Mouse (Mus musculus): ENCODE results near the gene Sgip1. TPM values are rescaled to one million over a fixed set of nuclear protein-coding genes. Genes with fewer than 3 reads are reported as not detected.

The Sgip1 gene
- total RNA-seq, 2 experiments from 2014 or later: 0.19 TPM; not detected in 1

GRCm38 (mm10) chr4:102990595-102991340 is 249.7 kb downstream of the Sgip1 start:
- no peak for ATAC-seq (replicated peaks; ENCODE audit: low FRiP score, low TSS enrichment, poor library complexity, severe bottlenecking)

- ATAC-seq (replicated peaks; ENCODE audit: low FRiP score, low TSS enrichment, poor library complexity, severe bottlenecking): no peak
These were observed 250.6 kb downstream of the Sgip1 start for GRCm38 (mm10) chr4:102991685-102992084.

- no peak for ATAC-seq (replicated peaks; ENCODE audit: low FRiP score, low TSS enrichment, poor library complexity, severe bottlenecking)
These were observed 263.6 kb downstream of the Sgip1 start for GRCm38 (mm10) chr4:103004681-103005080.

DNA sequence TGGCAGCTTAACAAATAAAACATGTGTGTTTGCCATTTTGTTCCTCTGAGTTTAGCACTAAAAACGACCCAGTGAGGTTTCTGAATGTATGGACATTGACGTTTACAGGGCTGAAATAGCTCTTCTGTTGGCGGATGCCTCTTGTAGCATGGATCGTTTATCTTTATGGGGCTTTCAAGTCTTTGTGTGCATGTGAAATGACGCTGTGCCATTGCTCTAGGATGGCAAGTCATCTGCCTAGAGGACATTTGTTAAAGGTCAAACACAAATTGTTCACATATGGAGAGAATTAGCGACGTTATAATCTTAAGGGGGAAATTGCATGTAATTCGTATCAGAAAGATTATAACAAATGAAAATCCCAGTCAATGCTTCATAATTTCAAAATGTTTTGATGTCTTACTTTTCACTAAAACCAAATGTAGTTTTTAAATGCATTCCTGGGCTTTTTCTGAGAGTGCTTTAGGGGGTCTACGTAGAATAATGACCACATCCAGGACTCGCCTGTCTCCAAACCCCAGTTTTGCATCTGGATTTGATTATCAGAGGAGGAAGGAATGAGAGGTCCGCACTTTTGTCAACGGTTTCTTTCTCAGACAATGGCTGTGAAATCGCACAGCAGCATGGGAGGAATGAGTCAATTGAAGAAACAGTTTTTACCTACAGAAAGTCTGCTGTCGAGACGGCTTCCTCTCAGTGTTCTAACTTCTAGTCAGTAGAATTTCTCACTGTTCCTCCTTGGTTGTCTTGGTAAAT is 264.3 kb downstream of the Sgip1 start:
- no peak for ATAC-seq (replicated peaks; ENCODE audit: low FRiP score, low TSS enrichment, poor library complexity, severe bottlenecking)

DNA sequence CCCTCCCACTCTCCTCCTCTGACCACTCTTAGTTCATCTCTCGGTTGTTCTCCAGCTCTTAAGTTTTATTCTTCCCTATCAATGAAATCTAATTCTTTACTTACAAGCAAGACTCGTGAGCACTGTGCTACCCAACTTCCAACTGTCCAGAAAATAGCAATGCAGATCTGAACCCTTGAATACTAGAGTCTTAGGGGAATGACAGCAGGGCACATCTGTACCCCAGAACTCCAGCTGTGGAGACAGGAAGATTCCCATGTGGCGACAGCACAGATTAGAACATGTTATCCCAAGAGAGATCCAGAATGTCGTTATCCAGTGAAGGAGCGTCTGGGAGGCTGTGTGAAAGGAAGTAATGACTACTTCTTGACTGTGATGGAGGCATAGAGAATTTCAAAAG is 265.2 kb downstream of the Sgip1 start:
- no peak for ATAC-seq (replicated peaks; ENCODE audit: low FRiP score, low TSS enrichment, poor library complexity, severe bottlenecking)

DNA sequence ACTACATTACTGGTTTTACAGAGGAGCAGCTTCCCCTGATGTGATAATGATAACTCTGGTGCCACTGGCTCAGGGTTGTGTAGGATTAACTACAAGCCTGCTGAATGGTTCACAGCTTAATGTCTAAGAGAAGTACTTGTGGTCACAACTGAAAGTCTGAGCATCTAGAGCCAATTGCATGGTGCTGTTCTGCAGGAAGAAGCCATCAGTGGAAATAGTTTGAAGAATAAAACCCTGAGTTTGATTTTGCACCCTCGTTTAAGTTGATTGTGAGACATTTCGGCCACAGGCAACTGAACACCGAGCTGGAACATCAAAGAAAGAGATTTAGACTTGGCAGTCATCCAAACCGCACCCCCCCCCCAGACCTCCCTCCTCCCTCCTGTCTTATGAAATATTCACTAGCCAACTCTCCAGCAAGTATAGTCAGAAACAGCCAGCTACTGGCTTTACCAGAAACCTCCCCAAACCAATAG is 265.9 kb downstream of the Sgip1 start:
- no peak for ATAC-seq (replicated peaks; ENCODE audit: low FRiP score, low TSS enrichment, poor library complexity, severe bottlenecking)

DNA sequence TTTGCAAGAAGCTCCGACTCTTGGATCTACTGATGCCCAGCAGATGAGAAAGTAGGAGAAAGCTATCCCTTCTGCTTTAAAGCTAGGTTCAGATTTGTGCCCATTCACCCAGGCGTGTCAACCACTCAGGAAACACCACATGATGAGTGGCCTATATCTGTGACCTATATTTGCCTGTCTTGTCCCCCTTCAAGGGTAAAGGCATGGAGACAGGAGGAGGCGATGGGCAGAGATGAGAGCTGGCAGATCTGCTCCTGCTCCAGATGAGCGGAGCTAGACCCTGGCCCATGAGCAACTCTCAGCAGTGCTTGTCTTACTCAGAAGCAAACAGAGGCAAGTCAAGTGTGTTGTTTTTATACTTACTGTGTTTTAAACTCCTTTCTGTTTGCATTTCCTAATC is 269.6 kb downstream of the Sgip1 start:
- no peak for ATAC-seq (replicated peaks; ENCODE audit: low FRiP score, low TSS enrichment, poor library complexity, severe bottlenecking)

GRCm38 (mm10) chr4:103011823-103012222 is 270.7 kb downstream of the Sgip1 start:
- no peak for ATAC-seq (replicated peaks; ENCODE audit: low FRiP score, low TSS enrichment, poor library complexity, severe bottlenecking)

- ATAC-seq (replicated peaks; ENCODE audit: low FRiP score, low TSS enrichment, poor library complexity, severe bottlenecking): no peak
These were observed 272.4 kb downstream of the Sgip1 start for GRCm38 (mm10) chr4:103013490-103013889.

Other genes with a start within 250 kb of the Sgip1 start
- gene Tctex1d1, start 237.3 kb downstream of the Sgip1 start, total RNA-seq (2014; fragmentation: Nextera tagmentation): not detected in 2 replicates
- gene Tctex1d1, start 237.3 kb downstream of the Sgip1 start, total RNA-seq (2017): not detected in 2 replicates

All from megakaryocyte-erythroid progenitor cell, adult 5-6 weeks (primary cell).